Mouse (Mus musculus) brain, embryonic 14.5 days (tissue): ENCODE data around the gene 1700012B09Rik.

Source experiments
- CTCF ChIP-seq: fragments of 200-500 bp; IDR thresholded peaks from 2 replicates; pipeline ENCODE4 v1.5.1; 2012; ENCODE audit warnings: inconsistent platforms, mild to moderate bottlenecking, moderate library complexity, borderline replicate concordance; ENCODE audit not compliant: insufficient read depth, insufficient read length; ENCODE audit errors: extremely low read depth
- POLR2A ChIP-seq: fragments of 200-500 bp; IDR thresholded peaks from 2 replicates; pipeline ENCODE4 v1.6.1; 2012; ENCODE audit warnings: mild to moderate bottlenecking, inconsistent platforms, borderline replicate concordance; ENCODE audit not compliant: poor library complexity, insufficient read depth, insufficient read length, severe bottlenecking; ENCODE audit errors: extremely low read depth

GRCm38 (mm10) chr9:14726005-14726404, 44.8 kb downstream of the 1700012B09Rik start:
- TF ChIP-seq CTCF (no peak), POLR2A (no peak)
